Mouse (Mus musculus) cerebral cortex, adult 2 months (tissue): ENCODE results near the gene Zfp62.

ENCODE experiments used
- WGBS: fragments of 180-500 bp; shearing (Covaris S2); methylation state at CpG from one replicate; pipeline ENCODE4 v1.1.7; 2018; 5-methylcytosine and 5-hydroxymethylcytosine counted together

The Zfp62 gene

GRCm38 (mm10) chr11:49213505-49213904, 10.4 kb downstream of the Zfp62 start:
- WGBS = 95% methylated on average over 1 of the region's 1 CpGs

- WGBS = 96% methylated on average over 2 of the region's 2 CpGs
Observed at GRCm38 (mm10) chr11:49219271-49219670, 16.2 kb downstream of the Zfp62 start.

- WGBS = 67% methylated on average over 1 of the region's 1 CpGs
Observed at GRCm38 (mm10) chr11:49224455-49224854, 21.4 kb downstream of the Zfp62 start.

- WGBS = 47% methylated on average over 3 of the region's 3 CpGs
Observed at GRCm38 (mm10) chr11:49232781-49233180, 29.7 kb downstream of the Zfp62 start.

GRCm38 (mm10) chr11:49235459-49236207, 32.5 kb downstream of the Zfp62 start:
- WGBS = 61% methylated on average over 3 of the region's 3 CpGs

GRCm38 (mm10) chr11:49236891-49237290, 33.8 kb downstream of the Zfp62 start:
- 71% methylated on average over 1 of the region's 1 CpGs for WGBS

GRCm38 (mm10) chr11:49237532-49237931, 34.4 kb downstream of the Zfp62 start:
- 63% methylated on average over 2 of the region's 2 CpGs for WGBS

- WGBS = 98% methylated on average over 1 of the region's 1 CpGs
Observed at GRCm38 (mm10) chr11:49240310-49240709, 37.2 kb downstream of the Zfp62 start.

GRCm38 (mm10) chr11:49240874-49241273, 37.8 kb downstream of the Zfp62 start:
- WGBS = 83% methylated on average over 4 of the region's 4 CpGs

GRCm38 (mm10) chr11:49241471-49241870, 38.4 kb downstream of the Zfp62 start:
- WGBS = 17% methylated on average over 1 of the region's 1 CpGs

- WGBS = 20% methylated on average over 11 of the region's 11 CpGs
Observed at GRCm38 (mm10) chr11:49242944-49243626, 40.0 kb downstream of the Zfp62 start.

- WGBS = under 1% methylated on average over 58 of the region's 60 CpGs
Observed at GRCm38 (mm10) chr11:49243727-49244594, 40.9 kb downstream of the Zfp62 start, which contains the start of gene Mgat1. Gene Mgat1, plus strand, starts transcription at chr11:49244191.

GRCm38 (mm10) chr11:49244595-49244930, 41.5 kb downstream of the Zfp62 start:
- under 1% methylated on average over 4 of the region's 4 CpGs for WGBS

- 22% methylated on average over 7 of the region's 7 CpGs for WGBS
Observed at GRCm38 (mm10) chr11:49245176-49245575, 42.1 kb downstream of the Zfp62 start.

- WGBS = 38% methylated on average over 12 of the region's 12 CpGs
Observed at GRCm38 (mm10) chr11:49245634-49246415, 42.7 kb downstream of the Zfp62 start.

GRCm38 (mm10) chr11:49246523-49246922, 43.4 kb downstream of the Zfp62 start:
- WGBS = 50% methylated on average over 4 of the region's 4 CpGs

- WGBS = 90% methylated on average over 2 of the region's 2 CpGs
Observed at GRCm38 (mm10) chr11:49247255-49247654, 44.2 kb downstream of the Zfp62 start.

- WGBS = 43% methylated on average over 6 of the region's 6 CpGs
Observed at GRCm38 (mm10) chr11:49248226-49248973, 45.3 kb downstream of the Zfp62 start.

GRCm38 (mm10) chr11:49248974-49249700, 46.0 kb downstream of the Zfp62 start:
- 53% methylated on average over 6 of the region's 6 CpGs for WGBS

GRCm38 (mm10) chr11:49249811-49250421, 46.8 kb downstream of the Zfp62 start:
- WGBS = 34% methylated on average over 10 of the region's 10 CpGs
